Mouse (Mus musculus) macrophage (primary cell): ENCODE measurements around the gene Pank1. TPM values are rescaled to one million over a fixed set of nuclear protein-coding genes. Genes with fewer than 3 reads are reported as not detected.

ENCODE experiments used
- H3K27ac ChIP-seq: fragments of 350-480 bp; formaldehyde crosslinking; 2 replicates; pipeline ENCODE4 v1.9.0; 2021
- H3K36me3 ChIP-seq: fragments of 350-480 bp; formaldehyde crosslinking; 2 replicates; pipeline ENCODE4 v1.9.0; 2021; ENCODE audit errors: inconsistent target
- H3K4me3 ChIP-seq: fragments of 350-480 bp; formaldehyde crosslinking; 2 replicates; pipeline ENCODE4 v1.9.0; 2021; ENCODE audit errors: inconsistent target
- H3K79me2 ChIP-seq: fragments of 350-480 bp; formaldehyde crosslinking; 2 replicates; pipeline ENCODE4 v1.9.0; 2021; ENCODE audit errors: inconsistent target
- WGBS: methylation state at CpG from one replicate; pipeline ENCODE4 v1.1.7; 2026; ENCODE audit warnings: inconsistent platforms; ENCODE audit not compliant: missing documents; 5-methylcytosine and 5-hydroxymethylcytosine counted together
- polyA plus RNA-seq: library from polyadenylated mRNA; stranded (reverse); fragments of 250-400 nt; gene quantifications from 3 replicates; pipeline ENCODE4 v1.2.4, GENCODE M21; 2018; ENCODE audit warnings: inconsistent platforms

Gene Pank1
- polyA plus RNA-seq, 1 experiment from 2014 or later, result 4.2 TPM

- Histone ChIP-seq H3K36me3 (no peaks in the 10 kb centered on the region), H3K4me3 (no peak overlapping the region), H3K79me2 (no peaks in the 10 kb centered on the region), H3K27ac (no peak overlapping the region)
These were observed 101.2 kb downstream of the Pank1 start for GRCm38 (mm10) chr19:34778098-34778497.

- WGBS, result 30% methylated on average over 6 of the region's 6 CpGs
- no peak overlapping the region for H3K4me3 ChIP-seq
- no peaks in the 10 kb centered on the region for H3K36me3 ChIP-seq
- no peaks in the 10 kb centered on the region for H3K79me2 ChIP-seq
- H3K27ac ChIP-seq, result no peak overlapping the region
These were observed 106.5 kb downstream of the Pank1 start for GRCm38 (mm10) chr19:34772775-34773174.

DNA sequence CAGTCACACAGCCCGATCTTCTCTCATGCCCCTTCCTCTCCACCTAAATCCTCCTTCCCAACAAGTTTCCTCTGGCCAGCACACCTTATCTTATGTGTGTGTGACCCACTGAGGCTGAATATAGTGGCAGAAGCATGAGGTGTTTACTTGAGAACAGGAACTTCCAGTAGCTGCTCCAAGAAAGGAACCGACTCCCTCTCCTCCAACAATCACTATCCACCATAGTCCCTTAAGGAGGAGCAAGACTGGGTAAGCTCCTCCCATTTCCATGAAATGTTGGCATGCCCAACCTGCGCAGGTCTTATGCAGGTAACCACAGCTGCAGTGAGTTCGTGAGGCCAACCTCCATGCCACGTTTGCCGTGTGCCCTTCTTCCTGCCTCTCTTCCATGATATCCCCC, 108.5 kb downstream of the Pank1 start:
- H3K4me3 ChIP-seq, result no peak overlapping the region
- 89% methylated on average over 6 of the region's 6 CpGs for WGBS
- H3K79me2 ChIP-seq, result no peaks in the 10 kb centered on the region
- no peak overlapping the region for H3K27ac ChIP-seq
- H3K36me3 ChIP-seq, result no peaks in the 10 kb centered on the region

GRCm38 (mm10) chr19:34758754-34759153, 120.5 kb downstream of the Pank1 start:
- H3K36me3 ChIP-seq, result no peaks in the 10 kb centered on the region
- no peaks in the 10 kb centered on the region for H3K79me2 ChIP-seq
- H3K27ac ChIP-seq, result no peak overlapping the region
- 100% methylated on average over 1 of the region's 1 CpGs for WGBS
- no peak overlapping the region for H3K4me3 ChIP-seq

Other genes starting within 250 kb of the Pank1 start
- gene Ifit1bl2, start 238.7 kb downstream of the Pank1 start, polyA plus RNA-seq, result 0.16 to 0.50 TPM (median 0.25 TPM) in 3 replicates
- 42.4 to 217 TPM (median 43.4 TPM) in 3 replicates for gene Ifit1, start 238.6 kb downstream of the Pank1 start, polyA plus RNA-seq
- gene Slc16a12, start 132.2 kb downstream of the Pank1 start, polyA plus RNA-seq, result 0.16 to 0.21 TPM in 2 of 3 replicates, not detected in the other
- gene Kif20b, start 42.9 kb upstream of the Pank1 start, polyA plus RNA-seq, result 3.2 to 9.6 TPM (median 8.4 TPM) in 3 replicates